Mouse (Mus musculus) monocyte, adult 5-6 weeks (primary cell): ENCODE data around the gene Arhgap21. TPM values are rescaled to one million over a fixed set of nuclear protein-coding genes. Genes with fewer than 3 reads are reported as not detected.

Experiments used
- ATAC-seq: fragments of 153-309, 156-312 bp; replicated peaks from 2 replicates; pipeline ENCODE4 v1.8.0; 2017; ENCODE audit warnings: mild to moderate bottlenecking; ENCODE audit not compliant: low TSS enrichment, insufficient number of reproducible peaks, severe bottlenecking, poor library complexity, low FRiP score
- total RNA-seq: library from RNA; stranded (forward); fragments of 200-1000, 200-491, 200-594 nt; gene quantifications from 3 replicates; pipeline ENCODE4 v1.2.3, GENCODE M21; 2017

Gene Arhgap21
- 11.1 to 28.0 TPM (median 16.4 TPM) in 3 replicates for total RNA-seq

- ATAC-seq = peak; percentile 23; the same call in 1 of the 2 replicates
Measured at GRCm38 (mm10) chr2:20968441-20969200, at the start of gene Arhgap21. Gene Arhgap21, minus strand, starts transcription at chr2:20968881.

GRCm38 (mm10) chr2:21016589-21016988 lies 47.9 kb upstream of the Arhgap21 start:
- no peak for ATAC-seq

GRCm38 (mm10) chr2:21010806-21011397 lies 42.2 kb upstream of the Arhgap21 start:
- ATAC-seq = no peak

GRCm38 (mm10) chr2:21010219-21010618 lies 41.5 kb upstream of the Arhgap21 start:
- ATAC-seq = no peak

- no peak for ATAC-seq
Measured at GRCm38 (mm10) chr2:21009258-21010140, 40.8 kb upstream of the Arhgap21 start.

GRCm38 (mm10) chr2:21002538-21002937 lies 33.9 kb upstream of the Arhgap21 start:
- no peak for ATAC-seq

GRCm38 (mm10) chr2:21001156-21001555 lies 32.5 kb upstream of the Arhgap21 start:
- no peak for ATAC-seq

GRCm38 (mm10) chr2:20995547-20995946 lies 26.9 kb upstream of the Arhgap21 start:
- ATAC-seq = no peak

- ATAC-seq = no peak
Measured at GRCm38 (mm10) chr2:20991508-20991907, 22.8 kb upstream of the Arhgap21 start.

- no peak for ATAC-seq
Measured at GRCm38 (mm10) chr2:20990907-20991306, 22.2 kb upstream of the Arhgap21 start.

- ATAC-seq = no peak
Measured at GRCm38 (mm10) chr2:20990056-20990455, 21.4 kb upstream of the Arhgap21 start.

GRCm38 (mm10) chr2:20987822-20988221 lies 19.1 kb upstream of the Arhgap21 start:
- no peak for ATAC-seq

- ATAC-seq = no peak
Measured at GRCm38 (mm10) chr2:20978726-20979125, 10.0 kb upstream of the Arhgap21 start.

- ATAC-seq = no peak
Measured at GRCm38 (mm10) chr2:20977051-20977450, 8.4 kb upstream of the Arhgap21 start.

GRCm38 (mm10) chr2:20973513-20973912 lies 4.8 kb upstream of the Arhgap21 start:
- ATAC-seq = no peak

- no peak for ATAC-seq
Measured at GRCm38 (mm10) chr2:20972180-20972579, 3.5 kb upstream of the Arhgap21 start.

GRCm38 (mm10) chr2:20971628-20972027 lies 2.9 kb upstream of the Arhgap21 start:
- ATAC-seq = no peak

GRCm38 (mm10) chr2:20969201-20970200 lies 820 bp upstream of the Arhgap21 start:
- peak; percentile 93 for ATAC-seq
